Mouse (Mus musculus) adrenal gland, adult 8-10 months (tissue): Measurements from ENCODE around the gene Retreg3. TPM values are rescaled to one million over a fixed set of nuclear protein-coding genes. Genes with fewer than 3 reads are reported as not detected.
A peak's percentile ranks its signal among the peaks of the same experiment; 100 is the strongest.
"Not testable (repeated sequence)": the region's sequence is repeated elsewhere in the genome, so short reads cannot be mapped to it uniquely, and the experiment has no call there.

Source experiments
- DNase-seq: peaks from one replicate; pipeline ENCODE4 v3.0.0; 2022
- total RNA-seq, 4 experiments: library from RNA; stranded (reverse); gene quantifications; 2 replicates each; pipeline ENCODE4 v1.2.4; 2022

Gene Retreg3
- total RNA-seq, 4 experiments from 2014 or later: 48.0 to 56.4 (median 50.8) TPM

DNA sequence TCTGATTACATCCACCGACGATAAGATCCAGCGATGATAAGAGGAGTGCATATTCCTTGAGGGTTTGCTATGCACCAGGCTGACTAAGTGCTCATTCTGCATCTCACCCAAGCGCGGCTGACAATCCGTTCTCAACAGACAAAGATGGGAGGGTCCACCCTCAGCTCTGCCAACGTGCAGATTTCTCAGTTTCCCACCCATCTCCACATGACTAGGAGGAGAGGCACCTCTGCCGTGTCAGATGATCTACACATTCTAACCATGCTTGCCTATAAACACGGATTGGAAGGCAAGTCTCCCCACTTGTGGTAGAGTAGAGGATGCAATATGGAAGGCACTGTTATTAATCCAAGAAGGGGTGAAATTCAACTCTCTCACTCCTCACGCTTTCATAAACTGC, 29.1 kb upstream of the Retreg3 start:
- DNase-seq: no peak

- DNase-seq: no peak
Observed at GRCm38 (mm10) chr11:101146377-101146776, 26.7 kb upstream of the Retreg3 start.

DNA sequence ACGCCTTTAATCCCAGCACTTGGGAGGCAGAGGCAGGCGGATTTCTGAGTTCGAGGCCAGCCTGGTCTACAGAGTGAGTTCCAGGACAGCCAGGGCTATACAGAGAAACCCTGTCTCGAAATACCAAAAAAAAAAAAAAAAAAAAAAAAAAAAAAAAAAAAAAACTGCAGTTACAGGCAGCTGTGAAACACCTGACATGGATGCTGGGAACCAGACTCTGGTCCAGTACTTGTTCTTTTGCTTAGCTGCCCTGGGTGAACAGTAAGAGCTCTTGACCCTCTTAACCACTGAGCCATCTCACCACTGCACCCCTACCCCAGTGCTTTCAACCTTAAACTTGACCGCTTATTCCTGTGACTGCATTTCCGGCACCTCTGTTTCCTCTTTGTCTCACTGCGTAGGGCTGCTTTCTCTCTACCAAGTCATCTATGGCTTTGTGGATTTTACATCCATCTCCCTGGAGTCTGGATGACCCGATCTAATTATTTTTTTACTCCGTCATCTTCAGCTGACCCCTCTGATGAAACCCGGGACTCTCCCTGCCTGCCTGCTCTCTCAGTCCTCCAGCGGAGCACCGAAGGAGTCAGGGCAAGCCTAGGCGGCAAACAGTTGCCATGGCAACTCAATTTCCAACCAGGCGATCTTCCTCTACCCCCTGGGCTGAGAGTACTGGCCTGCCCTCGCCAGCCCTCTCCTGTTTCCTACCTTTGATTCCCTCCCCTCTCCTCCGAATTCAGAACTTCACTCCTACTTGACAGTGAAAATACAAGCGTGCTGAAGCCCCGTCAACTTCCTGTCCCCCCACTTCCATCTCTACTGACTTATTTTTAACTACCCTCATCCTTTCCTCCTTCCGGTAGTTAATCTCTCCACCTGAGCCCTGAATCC, 23.9 kb upstream of the Retreg3 start:
- DNase-seq: no peak

- no peak for DNase-seq
Observed at GRCm38 (mm10) chr11:101142215-101142967, 22.7 kb upstream of the Retreg3 start.

DNA sequence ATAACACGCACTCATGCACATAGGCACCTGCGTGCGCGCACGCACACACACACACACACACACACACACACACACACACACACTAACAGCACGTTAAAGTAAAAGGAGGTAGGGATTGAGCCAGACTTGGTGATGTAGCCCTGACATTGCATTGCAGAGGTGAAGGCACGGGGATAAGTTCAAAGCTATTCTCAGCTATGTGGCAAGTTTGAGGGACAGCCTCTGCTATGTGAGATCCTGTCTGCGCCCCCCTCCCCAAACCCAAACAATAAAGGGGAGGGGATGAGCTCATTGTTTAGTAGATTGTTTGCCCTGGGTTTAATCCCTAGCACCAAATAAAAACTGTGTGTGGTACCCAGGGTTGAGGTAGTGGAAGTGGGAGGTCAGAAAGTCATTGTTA, 21.4 kb upstream of the Retreg3 start:
- no peak for DNase-seq

- no peak for DNase-seq
Observed at GRCm38 (mm10) chr11:101140164-101140819, 20.6 kb upstream of the Retreg3 start.

DNA sequence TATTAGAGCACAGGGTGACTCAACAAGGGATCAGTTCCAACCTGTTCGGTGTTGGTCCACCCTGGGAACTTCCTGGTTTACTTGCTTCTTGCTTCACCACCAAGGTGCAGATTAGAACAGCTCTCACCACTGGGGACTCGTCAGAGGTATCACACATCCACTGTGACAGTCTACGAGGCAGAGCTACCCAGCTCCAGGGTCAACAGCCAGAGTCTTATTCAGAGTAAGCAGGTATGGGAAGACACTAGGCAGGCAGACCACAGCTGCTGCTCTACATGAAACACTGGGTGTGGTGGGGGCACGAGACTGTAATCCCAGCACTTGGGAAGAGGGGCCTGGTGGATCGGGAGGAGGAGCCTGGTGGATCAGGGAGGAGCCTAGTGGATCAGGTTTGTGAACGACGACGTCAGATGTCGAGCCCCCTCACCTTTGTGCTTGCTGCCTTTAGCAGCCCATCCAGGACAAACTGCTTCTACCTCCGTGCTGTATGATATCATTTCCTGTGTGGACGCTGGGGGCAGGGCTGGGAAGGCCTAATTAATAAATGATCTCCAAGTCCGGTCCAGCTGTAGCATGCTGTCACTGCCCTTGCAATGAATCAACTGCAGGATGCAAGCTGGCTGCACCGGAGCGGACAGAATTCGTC, 19.0 kb upstream of the Retreg3 start:
- DNase-seq: peak; percentile 60

- no peak for DNase-seq
Observed at GRCm38 (mm10) chr11:101137000-101137399, 17.3 kb upstream of the Retreg3 start.

DNA sequence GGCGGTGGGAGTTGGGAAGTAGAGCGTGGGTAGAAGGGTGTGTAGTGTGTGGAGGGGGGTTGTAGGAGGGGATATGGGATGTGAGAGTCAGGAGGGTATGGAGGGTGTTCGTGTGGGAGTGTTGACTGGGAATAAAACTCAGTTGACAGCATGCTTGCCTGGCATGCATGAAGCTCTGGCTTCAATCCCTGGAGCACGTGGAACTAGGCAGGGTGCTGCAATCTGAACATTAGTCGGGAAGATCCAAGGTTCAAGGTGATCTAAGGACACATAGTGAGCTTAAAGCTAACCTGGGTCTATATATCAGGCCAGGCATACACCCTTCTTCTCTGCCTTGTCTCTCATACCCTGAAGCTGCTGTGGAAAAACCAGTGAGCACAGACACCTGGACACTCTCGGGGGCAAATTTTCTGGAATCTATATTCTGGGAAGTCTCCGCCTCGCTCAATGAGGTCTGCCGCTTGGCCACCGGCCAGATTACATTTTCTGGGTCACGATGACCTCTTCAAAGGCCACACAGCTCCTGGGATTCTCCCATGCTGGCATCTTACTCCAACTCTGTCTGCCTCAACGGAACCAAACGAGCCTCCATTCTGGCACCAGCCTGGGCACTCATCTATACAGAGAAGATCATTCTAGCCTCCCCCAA, 14.6 kb upstream of the Retreg3 start:
- peak; percentile 77 for DNase-seq

DNA sequence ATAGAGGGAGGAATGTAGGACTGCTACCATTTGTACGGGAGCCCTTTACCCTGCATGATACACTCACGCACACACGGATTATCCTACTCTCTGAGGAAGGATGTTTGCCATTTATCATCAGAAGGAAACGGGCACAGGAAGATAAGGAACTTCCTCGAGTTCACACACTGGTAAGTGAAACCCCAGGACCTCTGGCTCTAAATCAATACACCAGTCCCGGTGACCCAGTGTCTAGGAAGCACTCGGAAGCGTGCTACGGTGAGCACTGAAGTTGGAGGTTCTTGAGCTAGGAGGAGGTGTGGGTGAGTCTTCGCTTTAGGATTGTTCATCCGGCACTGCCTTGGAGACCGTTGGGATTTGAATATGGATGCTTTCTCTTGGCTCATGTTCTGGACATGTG, 13.3 kb upstream of the Retreg3 start:
- DNase-seq: no peak

GRCm38 (mm10) chr11:101131701-101132100, 12.0 kb upstream of the Retreg3 start:
- DNase-seq: no peak

- no peak for DNase-seq
Observed at GRCm38 (mm10) chr11:101131187-101131586, 11.5 kb upstream of the Retreg3 start.

DNA sequence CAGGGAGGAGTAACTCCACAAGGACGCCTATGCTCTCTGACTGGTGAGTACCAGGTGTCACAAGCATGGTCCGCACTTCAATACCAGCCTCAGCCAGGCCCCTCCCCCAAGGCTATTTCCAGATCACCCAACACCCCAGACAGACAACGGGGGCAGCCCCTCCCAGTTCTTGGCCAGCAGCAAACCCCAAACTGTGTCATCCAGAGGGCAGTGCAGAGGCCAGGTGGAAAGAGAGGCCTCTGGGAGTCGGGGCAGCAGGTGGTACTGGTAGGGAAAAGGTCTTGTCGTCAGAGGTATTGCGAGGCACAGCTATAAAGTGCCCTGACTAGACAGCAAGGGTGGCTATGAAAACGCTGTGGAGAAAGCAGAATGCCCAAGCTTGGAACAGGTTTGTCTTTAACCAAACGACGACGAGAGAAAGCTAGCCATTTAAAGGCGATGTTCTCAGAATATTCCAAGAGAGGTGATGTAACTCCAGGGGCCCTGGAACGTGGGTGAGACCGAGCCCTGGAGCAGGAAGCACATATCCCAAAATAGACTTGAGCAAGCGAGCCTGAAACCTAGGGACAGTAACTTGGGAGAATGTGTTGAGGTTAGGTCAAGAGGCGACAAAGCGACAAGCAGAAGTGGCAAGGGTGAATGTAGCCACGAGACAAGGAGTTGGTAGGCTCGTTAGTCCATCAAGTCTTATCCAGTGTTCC, 10.5 kb upstream of the Retreg3 start:
- no peak for DNase-seq

- DNase-seq: no peak
Observed at GRCm38 (mm10) chr11:101128996-101129577, 9.4 kb upstream of the Retreg3 start.

DNA sequence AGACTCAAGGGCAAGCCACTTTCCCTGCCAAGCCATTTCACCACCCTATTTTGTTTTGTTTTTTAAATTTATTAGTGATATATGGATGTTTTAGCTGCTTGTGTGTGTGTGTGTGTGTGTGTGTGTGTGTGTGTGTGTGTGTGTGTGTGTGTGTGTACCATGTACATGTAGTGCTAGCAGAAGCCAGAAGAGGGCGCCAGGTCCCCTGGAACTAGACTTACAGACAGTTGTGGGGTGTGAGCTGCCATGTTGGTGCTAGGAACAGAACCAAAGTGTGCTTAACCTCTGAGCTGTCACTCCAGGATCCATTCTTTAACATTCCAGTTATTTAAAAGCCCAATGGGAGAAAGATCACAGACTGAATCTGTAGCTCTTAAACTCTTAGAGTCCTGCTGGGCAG, 7.4 kb upstream of the Retreg3 start:
- DNase-seq: no peak

DNA sequence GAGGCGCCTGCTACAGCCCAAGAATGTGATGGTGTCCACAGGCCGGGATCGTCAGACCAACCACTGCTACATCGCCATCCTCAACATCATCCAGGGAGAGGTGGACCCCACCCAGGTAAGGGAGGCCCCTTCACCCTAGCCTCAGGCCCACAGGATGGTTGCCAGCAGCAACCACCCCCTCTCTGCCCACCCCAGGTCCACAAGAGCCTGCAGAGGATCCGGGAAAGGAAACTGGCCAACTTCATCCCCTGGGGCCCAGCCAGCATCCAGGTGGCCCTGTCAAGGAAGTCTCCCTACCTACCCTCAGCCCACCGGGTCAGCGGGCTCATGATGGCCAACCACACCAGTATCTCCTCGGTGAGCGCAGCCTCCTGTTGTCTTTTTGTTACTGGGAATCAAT, 5.3 kb upstream of the Retreg3 start:
- DNase-seq: not testable (repeated sequence)

GRCm38 (mm10) chr11:101124494-101124893, 4.8 kb upstream of the Retreg3 start:
- DNase-seq: not testable (repeated sequence)

- no peak for DNase-seq
Observed at GRCm38 (mm10) chr11:101120545-101121188, 974 bp upstream of the Retreg3 start.

- no peak for DNase-seq
Observed at GRCm38 (mm10) chr11:101119131-101119760, 447 bp downstream of the Retreg3 start.

DNA sequence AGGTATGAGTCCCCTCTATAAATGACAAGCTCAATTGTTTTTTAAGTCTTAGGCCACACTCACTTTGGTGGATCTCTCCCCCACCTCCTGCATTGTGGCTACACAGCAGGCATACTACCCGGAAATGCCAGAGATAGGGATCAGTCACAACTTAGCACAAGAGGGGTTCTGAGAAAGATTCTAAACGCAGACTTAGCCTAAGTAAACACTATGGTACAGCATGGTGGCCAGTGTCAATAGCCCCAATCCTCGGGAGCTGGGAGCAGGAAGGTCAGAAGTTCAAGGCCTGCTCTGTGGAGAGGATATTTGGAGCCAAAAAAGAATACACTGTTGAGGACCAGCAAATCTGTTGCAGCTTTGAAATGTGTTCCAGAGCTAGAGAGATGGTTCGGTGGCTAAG, 1.6 kb downstream of the Retreg3 start:
- no peak for DNase-seq
